Mouse (Mus musculus): ENCODE data around the gene Tph2.

GRCm38 (mm10) chr10:115051602-115052001 is 133.2 kb downstream of the Tph2 start:
- TF ChIP-seq POLR2A (IDR thresholded peaks at IDR 0.05; ENCODE audit: insufficient read depth, low read depth, low read length) (no peak), CTCF (IDR thresholded peaks at IDR 0.05) (peak; percentile 22)

Measured in heart, adult 2 months (tissue).